Mouse (Mus musculus) cerebellum, adult 18-20 months (tissue): Measurements from ENCODE around the gene Src.

ENCODE experiments used
- DNase-seq, 2 experiments: peaks; one replicate each; pipeline ENCODE4 v3.0.0; 2021

Src gene

GRCm38 (mm10) chr2:157417229-157417628 is 1.0 kb upstream of the Src start:
- DNase-seq, result no peak

- DNase-seq, result no peak
Measured at GRCm38 (mm10) chr2:157418609-157419071, 396 bp downstream of the Src start.

GRCm38 (mm10) chr2:157419506-157419905 is 1.3 kb downstream of the Src start:
- no peak for DNase-seq

- no peak for DNase-seq
Measured at GRCm38 (mm10) chr2:157420404-157420803, 2.2 kb downstream of the Src start.

GRCm38 (mm10) chr2:157422062-157422655 is 3.9 kb downstream of the Src start:
- no peak for DNase-seq

GRCm38 (mm10) chr2:157422854-157423705 is 4.8 kb downstream of the Src start:
- DNase-seq, result no peak

- peak in 1 of 2 experiments; percentile 19 for DNase-seq
Measured at GRCm38 (mm10) chr2:157423706-157424125, 5.5 kb downstream of the Src start.

GRCm38 (mm10) chr2:157424126-157424903 is 6.1 kb downstream of the Src start:
- DNase-seq, result peak; percentile 59 to 74

- DNase-seq, result no peak
Measured at GRCm38 (mm10) chr2:157424904-157425642, 6.8 kb downstream of the Src start.

- DNase-seq, result no peak
Measured at GRCm38 (mm10) chr2:157425643-157425988, 7.4 kb downstream of the Src start.

GRCm38 (mm10) chr2:157426171-157426570 is 7.9 kb downstream of the Src start:
- no peak for DNase-seq

GRCm38 (mm10) chr2:157427164-157427563 is 8.9 kb downstream of the Src start:
- DNase-seq, result peak; percentile 27 to 28

- DNase-seq, result no peak
Measured at GRCm38 (mm10) chr2:157428351-157429139, 10.3 kb downstream of the Src start.

GRCm38 (mm10) chr2:157429735-157430134 is 11.5 kb downstream of the Src start:
- no peak for DNase-seq

- no peak for DNase-seq
Measured at GRCm38 (mm10) chr2:157430667-157431429, 12.6 kb downstream of the Src start.

GRCm38 (mm10) chr2:157431912-157432311 is 13.7 kb downstream of the Src start:
- no peak for DNase-seq

- DNase-seq, result peak in 1 of 2 experiments; percentile 21
Measured at GRCm38 (mm10) chr2:157432476-157432875, 14.2 kb downstream of the Src start.

- DNase-seq, result no peak
Measured at GRCm38 (mm10) chr2:157434041-157434440, 15.8 kb downstream of the Src start.

- no peak for DNase-seq
Measured at GRCm38 (mm10) chr2:157434497-157434896, 16.3 kb downstream of the Src start.

GRCm38 (mm10) chr2:157436496-157436895 is 18.3 kb downstream of the Src start:
- DNase-seq, result no peak

GRCm38 (mm10) chr2:157437123-157437522 is 18.9 kb downstream of the Src start:
- no peak for DNase-seq
